ENCODE assay signal across 8 mouse cellular contexts in the genomic region with DNA sequence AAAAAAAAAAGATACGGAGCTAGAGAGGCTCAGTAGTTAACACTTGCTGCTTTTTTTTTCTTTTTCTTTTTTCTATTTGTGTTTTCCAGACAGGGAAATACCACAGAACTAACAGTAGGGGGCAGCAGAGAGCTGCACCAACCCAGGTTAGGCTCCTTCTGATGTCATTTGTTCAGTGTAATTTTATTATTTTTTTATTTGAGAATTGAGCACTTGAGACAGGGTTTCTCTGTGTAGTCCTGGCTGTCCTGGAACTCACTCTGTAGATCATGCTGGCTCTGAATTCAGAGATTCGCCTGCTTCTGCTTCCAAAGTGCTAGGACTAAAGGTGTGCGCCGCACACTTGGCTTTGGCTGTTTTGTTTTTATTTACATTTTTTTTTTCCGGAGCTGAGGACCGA. TPM values are rescaled to one million over a fixed set of nuclear protein-coding genes. Genes with fewer than 3 reads are reported as not detected.
DNase-seq lines count a peak whose midpoint lies in the region; ATAC-seq and TF ChIP-seq lines count a peak whose summit lies in the region.
"Had no signal": no experiment of that assay in that cellular context is flagged by ENCODE, and none has a peak within 500 bp of the region (broad histone marks: within the 10 kb centered on the region; RNA-seq: fewer than 3 reads in every experiment).

No protein-coding gene starts in this region.

- H3K9me3 ChIP-seq in ES-E14 (ENCODE audit: control insufficient read depth, insufficient read depth, low read depth, low read length), result no peaks in the 10 kb centered on the region

- peak; percentile 64 for ATAC-seq in erythroid progenitor cell, adult 5-6 weeks (replicated peaks; ENCODE audit: low FRiP score, poor library complexity, severe bottlenecking)
- ATAC-seq in monocyte, adult 5-6 weeks (replicated peaks; ENCODE audit: insufficient number of reproducible peaks, low FRiP score, low TSS enrichment, poor library complexity, severe bottlenecking), result no peak; the same call in 1 of the 2 replicates

- no peak overlapping the region for H3K9ac ChIP-seq in ES-E14 (ENCODE audit: insufficient read depth, low read depth, low read length, poor library complexity, severe bottlenecking)

- peak; percentile 22 for DNase-seq in kidney, adult 9 months
- no peak for DNase-seq in kidney, postnatal 25 days
- peak; percentile 61 for DNase-seq in CD4-positive helper T cell, adult 2 months (ENCODE audit: low read depth, low spot score)
- no peak for DNase-seq in ES-E14 (ENCODE audit: low read depth, low spot score)
- DNase-seq in testis, postnatal 14 days (ENCODE audit: low spot score), result no peak
- DNase-seq: kidney, postnatal 14 days had no signal

- H3K36me3 ChIP-seq in ES-E14 (ENCODE audit: control insufficient read depth, insufficient read depth, low read length, poor library complexity, severe bottlenecking), result no peaks in the 10 kb centered on the region

- H3K4me3 ChIP-seq in ES-E14 (ENCODE audit: insufficient read depth in 1 of 2, low read depth in 1 of 2, low read length in 2 of 2, poor library complexity in 1 of 2, severe bottlenecking in 1 of 2), result no peak overlapping the region

- H3K27ac ChIP-seq in ES-E14 (ENCODE audit: insufficient read depth, low read depth, low read length, poor library complexity, severe bottlenecking), result no peak overlapping the region

- in situ Hi-C loops in ES-E14 (cut with MboI; ENCODE audit: low sequenced_read_pairs in 2 of 2, unreplicated experiment in 2 of 2), result no loop called here

- H3K4me1 ChIP-seq in ES-E14 (ENCODE audit: control insufficient read depth in 2 of 2, insufficient read depth in 2 of 2, low read length in 2 of 2, poor library complexity in 1 of 2), result peaks cover 0 to 5% of the 10 kb centered on the region in 2 experiments; a peak in 2 of 4 replicates

TF ChIP-seq in ES-E14, 5 proteins besides CTCF, POLR2A, EP300 and RAD21:
- TF ChIP-seq HCFC1 (IDR thresholded peaks at IDR 0.05; ENCODE audit: borderline replicate concordance, insufficient read depth, low read length) (no peak), ZNF384 (IDR thresholded peaks at IDR 0.05; ENCODE audit: low read depth, low read length) (peak; percentile 81), CHD2 (IDR thresholded peaks at IDR 0.05; ENCODE audit: low read depth, low read length) (no peak)

RNA-seq across cellular contexts. Expression of gene Nmur1, which starts 9.7 kb away (rescaled TPM):
- 0.18 TPM in 1 of 2 replicates, not detected in the other for total RNA-seq in ES-E14 (2012; rRNA removed)
- 1.1 TPM in 1 of 2 replicates, not detected in the other for total RNA-seq in erythroid progenitor cell, adult 5-6 weeks (2015; ENCODE audit: low replicate concordance)
- total RNA-seq in erythroid progenitor cell, adult 5-6 weeks (2017; ENCODE audit: low replicate concordance), result not detected in 2 replicates
- total RNA-seq in monocyte, adult 5-6 weeks (2017), result not detected in 3 replicates

RNA-seq across cellular contexts. Expression of gene Tex44, which starts 9.8 kb away (rescaled TPM):
- total RNA-seq in ES-E14 (2012; rRNA removed), result 0.11 TPM in 1 of 2 replicates, not detected in the other
- total RNA-seq in erythroid progenitor cell, adult 5-6 weeks (2015; ENCODE audit: low replicate concordance), result not detected in 2 replicates
- not detected in 2 replicates for total RNA-seq in erythroid progenitor cell, adult 5-6 weeks (2017; ENCODE audit: low replicate concordance)
- total RNA-seq in monocyte, adult 5-6 weeks (2017), result not detected in 3 replicates

RNA-seq across cellular contexts. Expression of gene Ncl, which starts 57.1 kb away (rescaled TPM):
- 496 and 529 TPM in 2 replicates for total RNA-seq in ES-E14 (2012; rRNA removed)
- total RNA-seq in erythroid progenitor cell, adult 5-6 weeks (2015; ENCODE audit: low replicate concordance), result 148 and 176 TPM in 2 replicates
- total RNA-seq in erythroid progenitor cell, adult 5-6 weeks (2017; ENCODE audit: low replicate concordance), result 169 and 177 TPM in 2 replicates
- 271 to 340 TPM (median 288 TPM) in 3 replicates for total RNA-seq in monocyte, adult 5-6 weeks (2017)

Comparison
In these comparisons a context has a peak if more than half of its experiments do, and no peak if none do; other contexts are left out.
1. DNase-seq: peak in kidney, adult 9 months (single experiment) and CD4-positive helper T cell, adult 2 months (single experiment); none in kidney, postnatal 25 days (0 of 2), ES-E14 (single experiment) and testis, postnatal 14 days (single experiment).